Mouse (Mus musculus) brain, embryonic 14.5 days (tissue): ENCODE measurements around the gene Gcm2. TPM values are rescaled to one million over a fixed set of nuclear protein-coding genes. Genes with fewer than 3 reads are reported as not detected.

ENCODE experiments used
- DNase-seq: peaks from one replicate; pipeline ENCODE4 v3.0.0-alpha.2; 2011; ENCODE audit warnings: low read depth
- CTCF ChIP-seq: fragments of 200-500 bp; IDR thresholded peaks from 2 replicates; pipeline ENCODE4 v1.5.1; 2012; ENCODE audit warnings: inconsistent platforms, mild to moderate bottlenecking, moderate library complexity, borderline replicate concordance; ENCODE audit not compliant: insufficient read depth, insufficient read length; ENCODE audit errors: extremely low read depth
- POLR2A ChIP-seq: fragments of 200-500 bp; IDR thresholded peaks from 2 replicates; pipeline ENCODE4 v1.6.1; 2012; ENCODE audit warnings: mild to moderate bottlenecking, inconsistent platforms, borderline replicate concordance; ENCODE audit not compliant: poor library complexity, insufficient read depth, insufficient read length, severe bottlenecking; ENCODE audit errors: extremely low read depth
- polyA plus RNA-seq: library from polyadenylated mRNA; depleted of rRNA; stranded (reverse); fragments of >200 nt; gene quantifications from 2 replicates; pipeline ENCODE4 v1.2.3, GENCODE M21; 2012

The Gcm2 gene
- polyA plus RNA-seq, 1 experiment: not detected

GRCm38 (mm10) chr13:41105541-41105940, 5.3 kb downstream of the Gcm2 start:
- DNase-seq: no peak

GRCm38 (mm10) chr13:41103841-41104525, 6.9 kb downstream of the Gcm2 start:
- TF ChIP-seq CTCF (no peak), POLR2A (no peak)
- DNase-seq: peak; percentile 10

More at GRCm38 (mm10) chr13:41105541-41105940, 5.3 kb downstream of the Gcm2 start:
- TF ChIP-seq CTCF (no peak), POLR2A (no peak)

GRCm38 (mm10) chr13:41100031-41100430, 10.8 kb downstream of the Gcm2 start:
- TF ChIP-seq CTCF: no peak
- TF ChIP-seq POLR2A: no peak
- no peak for DNase-seq

GRCm38 (mm10) chr13:41098325-41098724, 12.5 kb downstream of the Gcm2 start:
- no peak for TF ChIP-seq CTCF
- TF ChIP-seq POLR2A: no peak
- no peak for DNase-seq

GRCm38 (mm10) chr13:41097324-41098058, 13.3 kb downstream of the Gcm2 start:
- no peak for TF ChIP-seq POLR2A
- no peak for TF ChIP-seq CTCF
- no peak for DNase-seq

- TF ChIP-seq CTCF (no peak), POLR2A (no peak)
- DNase-seq: peak; percentile 19
These were observed 16.7 kb downstream of the Gcm2 start for GRCm38 (mm10) chr13:41094160-41094559.

GRCm38 (mm10) chr13:41091271-41091670, 19.6 kb downstream of the Gcm2 start:
- no peak for DNase-seq
- TF ChIP-seq CTCF (no peak), POLR2A (no peak)

- DNase-seq: no peak
- TF ChIP-seq CTCF: no peak
- TF ChIP-seq POLR2A: no peak
These were observed 22.1 kb downstream of the Gcm2 start for GRCm38 (mm10) chr13:41088746-41089145.

- TF ChIP-seq POLR2A (no peak), CTCF (0 out of 2 replicates have a peak, but pooled peaks have one; percentile 16)
- DNase-seq: peak; percentile 58
These were observed 25.7 kb downstream of the Gcm2 start for GRCm38 (mm10) chr13:41085140-41085539.

- DNase-seq: no peak
- no peak for TF ChIP-seq POLR2A
- no peak for TF ChIP-seq CTCF
These were observed 26.3 kb downstream of the Gcm2 start for GRCm38 (mm10) chr13:41084521-41084920.

GRCm38 (mm10) chr13:41080700-41081099, 30.1 kb downstream of the Gcm2 start:
- TF ChIP-seq CTCF (no peak), POLR2A (no peak)

More at GRCm38 (mm10) chr13:41080700-41081099, 30.1 kb downstream of the Gcm2 start:
- no peak for DNase-seq
